Mouse (Mus musculus) spleen, postnatal 14 days (tissue): Measurements from ENCODE around the gene Apela.

Source experiments
- DNase-seq, 2 experiments: peaks; one replicate each; pipeline ENCODE4 v3.0.0; 2021 to 2022; ENCODE audit warnings: low spot score in 2 of 2

Gene Apela

DNA sequence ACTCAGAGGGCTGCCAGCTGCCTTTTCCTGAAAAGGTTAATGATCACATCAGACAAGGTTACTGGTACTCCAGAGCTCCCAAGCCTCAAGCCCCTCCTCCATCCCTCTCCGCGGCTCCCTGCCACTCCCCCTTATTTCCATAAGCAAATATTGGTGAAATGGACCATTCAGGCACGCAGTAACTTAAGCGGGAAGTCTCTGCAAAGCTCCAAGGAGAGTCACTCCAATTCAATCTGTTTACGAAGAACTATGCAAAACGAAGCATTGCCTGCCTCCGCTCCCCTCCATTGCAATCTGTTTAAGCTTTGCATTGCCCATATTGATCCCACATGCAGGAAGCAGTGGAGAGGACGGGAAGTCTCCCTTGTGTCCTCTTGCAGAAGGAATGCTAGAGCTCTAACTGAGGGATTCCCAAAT is at the start of gene Apela:
Gene Apela, minus strand, starts transcription at position 220 of the 417 bp plus-strand sequence.
- no peak for DNase-seq

DNA sequence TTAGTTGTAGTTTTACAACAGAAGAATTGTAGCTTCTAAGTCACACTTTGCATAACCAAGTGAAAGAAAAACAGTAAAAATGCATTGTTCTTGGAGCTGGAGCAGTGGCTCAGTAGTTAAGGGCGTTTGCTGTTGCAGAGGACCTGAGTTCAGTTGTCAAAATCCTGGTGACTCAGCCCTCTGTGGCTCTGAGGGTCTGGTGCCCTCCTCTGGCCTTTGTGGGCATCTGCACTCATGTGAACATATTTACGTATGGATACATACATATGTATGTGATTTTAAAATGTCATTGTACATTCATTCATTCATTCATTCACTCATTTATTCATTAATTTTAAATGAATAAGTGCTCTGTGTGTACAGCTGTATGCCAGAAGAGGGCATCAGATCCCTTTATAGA is 48.5 kb upstream of the Apela start:
- no peak for DNase-seq

DNA sequence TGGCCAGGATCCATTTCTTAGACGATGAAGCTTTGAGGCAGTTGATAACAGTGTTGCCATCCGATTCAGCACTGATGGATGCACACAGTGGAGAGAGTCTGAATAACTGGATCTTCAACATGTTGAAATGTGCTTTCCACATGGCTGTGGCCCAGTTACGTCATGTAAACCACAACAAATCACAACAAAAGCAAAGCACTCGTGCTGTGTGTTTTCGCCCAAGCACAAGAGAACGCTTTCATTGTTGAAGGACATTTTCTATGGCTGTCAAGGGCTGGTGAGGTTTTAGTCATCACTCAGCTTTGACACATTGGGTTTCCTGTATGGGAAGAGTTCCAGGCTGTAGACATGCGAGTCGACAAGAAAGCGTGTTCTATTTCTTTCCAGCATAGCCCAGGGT is 43.6 kb upstream of the Apela start:
- DNase-seq, result no peak

- DNase-seq, result no peak
Observed at GRCm38 (mm10) chr8:65074733-65075132, 37.6 kb upstream of the Apela start, which contains the start of gene Gm10663. Gm10663 (plus strand) TSS chr8:65075033.

- DNase-seq, result no peak
Observed at GRCm38 (mm10) chr8:65070996-65071395, 33.9 kb upstream of the Apela start.

- no peak for DNase-seq
Observed at GRCm38 (mm10) chr8:65068473-65068819, 31.3 kb upstream of the Apela start.

DNA sequence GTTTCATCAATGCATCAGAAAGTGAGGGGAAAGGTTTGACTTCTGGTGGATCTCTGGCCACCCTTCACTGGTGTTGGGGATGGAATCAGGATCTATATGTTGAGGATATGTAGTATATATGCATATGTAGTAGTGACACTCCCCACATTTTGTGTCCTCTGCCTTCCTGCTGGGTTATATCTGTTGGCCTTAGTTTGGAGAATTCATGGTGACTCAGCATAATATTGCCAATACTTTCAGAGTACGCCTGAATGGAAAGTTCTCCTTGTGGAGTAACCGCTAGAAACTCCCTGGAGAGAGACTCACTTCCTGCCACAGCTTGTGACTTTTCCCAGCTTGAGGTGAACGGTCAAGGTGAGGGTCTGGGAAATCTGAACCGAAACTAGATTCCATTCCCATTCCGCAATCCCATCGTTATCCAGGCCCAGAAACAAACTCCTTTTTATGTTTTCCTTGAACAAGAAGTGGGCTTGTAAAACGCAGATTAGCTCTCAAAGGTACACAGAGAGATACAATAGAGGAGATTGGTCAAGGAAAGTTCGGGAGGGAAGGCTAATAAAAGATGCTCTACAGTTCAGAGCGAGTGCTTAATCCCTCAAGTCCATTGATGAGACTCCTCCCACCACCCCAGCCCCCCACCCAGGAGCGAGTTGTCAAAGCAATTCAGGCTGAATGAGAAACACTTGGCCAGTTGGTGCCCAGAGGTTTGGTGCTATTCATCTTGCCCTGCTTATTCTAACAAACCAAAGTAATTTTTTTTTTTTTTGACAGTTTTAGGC is 30.7 kb upstream of the Apela start:
- DNase-seq, result no peak

DNA sequence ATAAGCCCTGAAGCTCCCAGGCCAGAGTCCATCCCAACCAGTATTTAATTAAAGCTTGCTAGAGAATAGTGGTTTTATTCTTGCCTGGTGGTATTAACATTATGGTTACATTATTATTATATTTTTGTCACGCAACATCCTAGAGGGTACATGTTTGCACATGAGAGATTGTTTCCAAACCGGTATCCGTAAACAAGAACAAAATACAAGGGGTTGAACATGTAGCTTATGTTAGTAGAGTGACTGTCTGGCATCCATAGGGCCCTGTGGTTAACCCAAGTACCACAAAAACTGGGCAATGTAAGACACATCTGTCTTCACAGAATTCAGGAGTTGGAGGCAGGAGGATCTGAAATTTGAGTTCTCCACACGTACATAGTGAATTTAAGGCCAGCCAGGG is 29.9 kb upstream of the Apela start:
- no peak for DNase-seq

DNA sequence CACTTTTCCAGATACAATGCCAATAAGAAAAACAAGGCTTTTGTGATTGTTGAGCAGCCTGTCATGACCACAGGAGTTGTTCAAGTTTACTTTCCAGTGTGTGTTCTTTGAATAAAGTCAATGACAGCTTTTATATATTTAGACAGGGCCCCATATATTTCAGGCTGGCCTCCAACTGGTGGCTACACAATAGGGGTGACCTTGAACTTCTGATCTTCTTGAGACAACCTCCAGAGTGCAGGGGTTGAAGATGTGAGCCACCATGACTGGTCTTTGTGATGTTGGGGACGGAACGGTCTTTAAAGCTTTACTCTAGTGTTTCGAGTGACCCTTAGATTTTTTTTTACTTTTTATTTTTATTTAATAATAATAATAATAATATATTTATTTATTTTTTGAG is 28.5 kb upstream of the Apela start:
- DNase-seq, result no peak

DNA sequence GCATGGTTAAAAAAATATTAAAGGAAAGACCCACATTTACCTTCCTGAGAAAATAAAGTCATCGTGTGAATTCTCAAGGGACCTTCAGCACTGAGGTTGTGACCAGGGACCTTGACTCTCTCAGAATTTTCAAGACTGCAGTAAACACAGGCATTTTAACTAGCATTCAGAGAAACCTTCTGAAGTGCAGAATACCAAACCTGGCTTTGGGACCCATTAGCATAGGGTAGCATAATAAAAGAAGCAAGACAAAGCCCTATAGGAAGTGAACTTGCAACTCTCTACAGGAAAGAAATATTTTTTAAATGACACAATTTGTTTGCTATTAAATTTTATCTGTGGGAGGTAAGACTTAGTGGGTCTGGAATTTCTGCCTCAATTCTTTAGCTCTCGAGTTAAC is 26.9 kb upstream of the Apela start:
- DNase-seq, result no peak

- no peak for DNase-seq
Observed at GRCm38 (mm10) chr8:65062195-65062594, 25.1 kb upstream of the Apela start.

DNA sequence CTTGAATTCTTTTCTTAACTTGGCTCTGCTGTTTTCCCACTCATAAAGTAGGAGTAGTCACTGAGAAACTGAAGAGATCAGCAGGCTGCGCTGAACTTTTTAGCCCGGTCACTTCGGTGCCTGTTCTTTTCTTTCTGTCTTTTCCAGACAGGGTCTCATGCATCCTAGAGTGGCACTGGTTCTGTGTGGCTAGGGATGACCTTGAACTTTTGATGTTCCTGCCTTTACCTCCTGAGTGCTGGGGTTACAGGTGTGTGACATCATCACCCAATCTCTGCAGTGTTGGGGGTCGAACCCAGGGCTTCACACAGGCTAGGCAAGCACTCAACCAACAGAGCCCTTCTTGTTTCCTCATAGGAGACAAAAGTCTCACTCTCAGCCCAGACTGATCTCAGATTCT is 19.6 kb upstream of the Apela start:
- no peak for DNase-seq

DNA sequence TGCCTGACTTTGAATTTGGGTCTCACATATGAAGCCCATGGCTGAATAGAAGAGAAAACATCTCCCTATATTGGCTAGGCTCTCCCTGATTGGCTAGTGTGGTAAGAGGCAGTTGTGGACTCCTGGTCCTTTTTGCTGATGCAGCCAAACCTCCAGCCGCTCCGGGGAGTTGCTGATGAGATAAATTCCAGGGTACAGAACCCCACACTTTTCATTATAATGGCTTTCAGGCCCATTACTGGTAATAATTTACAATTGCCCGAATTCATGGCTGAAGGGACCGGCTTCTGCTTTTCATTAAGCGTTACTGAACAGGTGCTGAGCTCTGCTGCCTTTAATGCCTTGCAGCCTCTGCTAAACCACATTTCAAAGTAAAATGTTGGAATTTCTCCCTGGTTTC is 16.8 kb upstream of the Apela start:
- no peak for DNase-seq

- DNase-seq, result no peak
Observed at GRCm38 (mm10) chr8:65053554-65053953, 16.4 kb upstream of the Apela start.

GRCm38 (mm10) chr8:65047801-65048200 is 10.7 kb upstream of the Apela start:
- DNase-seq, result no peak

GRCm38 (mm10) chr8:65047193-65047592 is 10.1 kb upstream of the Apela start:
- no peak for DNase-seq

DNA sequence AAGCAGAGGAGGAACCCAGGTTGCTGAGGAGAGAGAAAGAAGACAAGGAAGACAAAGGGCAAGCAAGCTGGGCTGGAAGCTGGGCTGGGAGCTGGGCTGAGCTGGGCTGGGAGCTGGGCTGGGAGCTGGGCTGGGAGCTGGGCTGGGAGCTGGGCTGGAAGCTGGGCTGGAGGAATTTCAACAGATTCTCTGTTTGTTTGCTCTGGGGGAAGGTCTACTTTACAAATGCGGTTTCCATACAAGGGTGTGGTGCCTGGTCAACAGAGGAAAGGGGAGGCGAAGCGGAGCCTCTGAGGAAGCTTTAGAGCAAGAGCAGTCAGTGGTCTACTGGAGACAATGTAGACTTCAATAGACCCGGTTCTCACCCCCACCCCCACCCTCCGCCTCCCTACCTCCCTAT is 9.4 kb upstream of the Apela start:
- DNase-seq, result no peak

DNA sequence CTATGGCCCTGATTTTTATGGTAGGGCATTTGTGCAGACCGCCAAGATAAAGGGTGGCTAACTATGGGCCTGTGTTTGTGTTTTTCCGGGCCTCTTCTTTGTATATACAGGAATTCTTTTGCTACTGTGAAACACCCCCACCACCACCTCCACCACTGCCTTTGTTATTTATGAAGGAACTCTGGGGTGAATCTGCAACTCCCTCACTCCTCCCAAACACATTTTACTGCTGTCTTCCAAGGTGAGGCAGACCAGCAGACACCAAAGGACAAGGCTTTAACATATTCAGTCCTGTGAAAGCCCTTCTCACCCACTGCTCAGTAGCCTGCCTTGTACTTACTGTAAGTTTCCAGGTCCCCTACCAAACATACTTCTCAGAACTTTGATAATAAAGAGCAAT is 3.0 kb downstream of the Apela start:
- no peak for DNase-seq

GRCm38 (mm10) chr8:65033056-65033455 is 4.1 kb downstream of the Apela start:
- DNase-seq, result no peak

DNA sequence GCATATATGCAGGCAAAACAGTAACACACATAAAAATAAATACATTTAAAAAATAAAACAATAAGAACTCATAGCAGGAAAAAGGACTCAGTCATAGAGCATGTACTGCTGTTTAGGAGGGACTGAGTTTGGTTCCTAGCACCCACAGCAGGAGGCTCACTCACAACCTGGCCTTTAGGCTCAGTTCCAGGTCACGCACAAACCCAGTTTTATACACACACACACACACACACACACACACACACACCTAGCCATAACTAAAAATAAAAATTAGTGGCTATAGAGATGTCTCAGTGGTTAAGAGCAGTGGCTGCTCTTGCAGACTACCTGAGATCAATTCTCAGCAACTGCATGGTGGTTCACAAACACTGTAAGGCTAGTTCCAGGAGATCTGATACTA is 5.0 kb downstream of the Apela start:
- DNase-seq, result no peak

GRCm38 (mm10) chr8:65030735-65031485 is 6.2 kb downstream of the Apela start:
- DNase-seq, result no peak

DNA sequence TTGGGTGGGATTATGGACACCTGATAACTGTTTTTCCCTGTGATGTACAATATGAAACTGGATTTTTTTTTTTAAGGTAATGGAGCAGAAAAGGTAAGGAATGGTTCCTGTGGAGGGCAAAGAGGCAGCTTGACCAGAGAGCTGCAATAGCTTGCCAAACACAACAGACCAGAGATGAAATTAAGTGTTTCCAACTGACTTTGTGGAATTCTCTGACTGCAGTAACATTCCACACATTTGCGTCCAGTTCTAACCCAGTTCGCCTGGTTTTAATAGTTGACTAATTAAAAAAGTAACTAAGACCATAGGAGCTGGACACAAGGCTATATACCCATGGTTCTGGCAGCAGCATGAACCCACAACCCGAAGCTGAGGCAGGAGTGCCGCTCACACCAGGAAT is 7.4 kb downstream of the Apela start:
- DNase-seq, result no peak

GRCm38 (mm10) chr8:65028959-65029686 is 8.0 kb downstream of the Apela start:
- no peak for DNase-seq
